Mouse (Mus musculus) embryonic facial prominence, embryonic 14.5 days (tissue): ENCODE measurements around the gene Igf1r. TPM values are rescaled to one million over a fixed set of nuclear protein-coding genes. Genes with fewer than 3 reads are reported as not detected.

Experiments
- ATAC-seq: fragments of 200-750 bp; cut with Nextera tagmentation; 2 replicates; pipeline ENCODE4 v1.8.0; 2017; ENCODE audit warnings: low read depth, moderate number of reproducible peaks, moderate TSS enrichment
- DNase-seq: peaks from one replicate; pipeline ENCODE4 v3.0.0-alpha.2; 2015; ENCODE audit warnings: low spot score
- H3K27ac ChIP-seq: fragments of 300-500 bp; sonication (generic); replicated peaks from 2 replicates; pipeline ENCODE4 v1.5.1; 2014; ENCODE audit warnings: low read depth, mild to moderate bottlenecking, low read length, moderate library complexity
- H3K27me3 ChIP-seq: fragments of 300-500 bp; sonication (generic); replicated peaks from 2 replicates; pipeline ENCODE4 v1.6.1; 2014; ENCODE audit warnings: low read length; ENCODE audit not compliant: control insufficient read depth, insufficient read depth
- H3K36me3 ChIP-seq: fragments of 300-500 bp; sonication (generic); 2 replicates; pipeline ENCODE4 v1.6.1; 2014; ENCODE audit warnings: low read length, mixed read lengths; ENCODE audit not compliant: control insufficient read depth, insufficient read depth
- H3K4me1 ChIP-seq: fragments of 300-500 bp; sonication (generic); 2 replicates; pipeline ENCODE4 v1.6.1; 2014; ENCODE audit warnings: antibody characterized with exemption, low read length; ENCODE audit not compliant: control insufficient read depth, insufficient read depth
- H3K4me2 ChIP-seq: fragments of 300-500 bp; sonication (generic); 2 replicates; pipeline ENCODE4 v1.6.1; 2014; ENCODE audit warnings: low read depth, mild to moderate bottlenecking, low read length, moderate library complexity, mixed read lengths
- H3K4me3 ChIP-seq: fragments of 300-500 bp; sonication (generic); 2 replicates; pipeline ENCODE4 v1.5.1; 2014; ENCODE audit warnings: low read depth, mild to moderate bottlenecking, low read length
- H3K9ac ChIP-seq: fragments of 300-500 bp; sonication (generic); 2 replicates; pipeline ENCODE4 v1.6.1; 2014; ENCODE audit warnings: low read depth, mild to moderate bottlenecking, low read length, moderate library complexity, mixed read lengths
- H3K9me3 ChIP-seq: fragments of 300-500 bp; sonication (generic); 2 replicates; pipeline ENCODE4 v1.6.1; 2016; ENCODE audit warnings: low read length; ENCODE audit not compliant: control insufficient read depth
- WGBS: fragments of 180-500 bp; shearing (Covaris S2); extraction: QIAGEN DNeasy Blood & Tissue Kit; methylation state at CpG from one replicate; pipeline ENCODE4 v1.1.7; 2014; 5-methylcytosine and 5-hydroxymethylcytosine counted together
- polyA plus RNA-seq: library from polyadenylated mRNA; unstranded; fragments of >200 nt; fragmentation: Nextera tagmentation; extraction: Ambion mirVana; gene quantifications from 2 replicates; pipeline ENCODE4 v1.2.1, GENCODE M21; 2014

Igf1r gene
- polyA plus RNA-seq, 1 experiment from 2014 or later = 16.8 TPM

GRCm38 (mm10) chr7:68063711-68064110 lies 111.1 kb downstream of the Igf1r start:
- Histone ChIP-seq H3K27ac (no peak overlapping the region), H3K4me2 (no peak overlapping the region), H3K9ac (no peak overlapping the region), H3K4me1 (peaks cover 35% of the 10 kb centered on the region), H3K27me3 (no peaks in the 10 kb centered on the region), H3K4me3 (no peak overlapping the region), H3K36me3 (no peaks in the 10 kb centered on the region), H3K9me3 (no peaks in the 10 kb centered on the region)
- WGBS = 88% methylated on average over 9 of the region's 9 CpGs
- ATAC-seq (no peak), DNase-seq (no peak)

- Histone ChIP-seq H3K4me1 (peaks cover 38% of the 10 kb centered on the region), H3K9me3 (no peaks in the 10 kb centered on the region), H3K4me2 (no peak overlapping the region), H3K27ac (no peak overlapping the region), H3K27me3 (no peaks in the 10 kb centered on the region), H3K4me3 (no peak overlapping the region), H3K36me3 (no peaks in the 10 kb centered on the region), H3K9ac (no peak overlapping the region)
- DNase-seq = no peak
- WGBS = 91% methylated on average over 8 of the region's 8 CpGs
- no peak for ATAC-seq
Observed at GRCm38 (mm10) chr7:68064120-68064519, 111.5 kb downstream of the Igf1r start.

- Histone ChIP-seq H3K27ac (no peak overlapping the region), H3K4me3 (no peak overlapping the region), H3K27me3 (no peaks in the 10 kb centered on the region), H3K4me1 (peaks cover 44% of the 10 kb centered on the region), H3K36me3 (no peaks in the 10 kb centered on the region), H3K9ac (no peak overlapping the region), H3K4me2 (no peak overlapping the region), H3K9me3 (no peaks in the 10 kb centered on the region)
- no peak for DNase-seq
- 66% methylated on average over 11 of the region's 11 CpGs for WGBS
- ATAC-seq = no peak; the same call in 1 of the 2 replicates
Observed at GRCm38 (mm10) chr7:68064647-68065362, 112.2 kb downstream of the Igf1r start.

- H3K4me1 ChIP-seq = peaks cover 55% of the 10 kb centered on the region
- no peak for ATAC-seq
- no peak for DNase-seq
- H3K4me2 ChIP-seq = no peak overlapping the region
- H3K4me3 ChIP-seq = no peak overlapping the region
- no peaks in the 10 kb centered on the region for H3K27me3 ChIP-seq
- no peaks in the 10 kb centered on the region for H3K9me3 ChIP-seq
- 90% methylated on average over 6 of the region's 6 CpGs for WGBS
- no peak overlapping the region for H3K9ac ChIP-seq
- no peak overlapping the region for H3K27ac ChIP-seq
- H3K36me3 ChIP-seq = no peaks in the 10 kb centered on the region
Observed at GRCm38 (mm10) chr7:68065904-68066303, 113.3 kb downstream of the Igf1r start.

- no peak for ATAC-seq
- Histone ChIP-seq H3K4me3 (no peak overlapping the region), H3K9ac (no peak overlapping the region), H3K27ac (no peak overlapping the region), H3K36me3 (no peaks in the 10 kb centered on the region), H3K9me3 (no peaks in the 10 kb centered on the region), H3K27me3 (no peaks in the 10 kb centered on the region), H3K4me2 (no peak overlapping the region), H3K4me1 (peaks cover 53% of the 10 kb centered on the region)
- WGBS = 84% methylated on average over 4 of the region's 4 CpGs
- no peak for DNase-seq
Observed at GRCm38 (mm10) chr7:68067321-68067720, 114.7 kb downstream of the Igf1r start.

GRCm38 (mm10) chr7:68069324-68069723 lies 116.7 kb downstream of the Igf1r start:
- H3K27ac ChIP-seq = 0 out of 2 replicates have a peak overlapping the region, but pooled peaks have one; percentile 24
- DNase-seq = no peak
- ATAC-seq = no peak
- H3K27me3 ChIP-seq = no peaks in the 10 kb centered on the region
- no peak overlapping the region for H3K9ac ChIP-seq
- WGBS = 57% methylated on average over 7 of the region's 7 CpGs
- no peaks in the 10 kb centered on the region for H3K9me3 ChIP-seq
- H3K4me1 ChIP-seq = peaks cover 53% of the 10 kb centered on the region
- no peak overlapping the region for H3K4me3 ChIP-seq
- H3K4me2 ChIP-seq = no peak overlapping the region
- H3K36me3 ChIP-seq = no peaks in the 10 kb centered on the region

GRCm38 (mm10) chr7:68070030-68070429 lies 117.4 kb downstream of the Igf1r start:
- no peak for ATAC-seq
- Histone ChIP-seq H3K9me3 (no peaks in the 10 kb centered on the region), H3K27me3 (no peaks in the 10 kb centered on the region), H3K9ac (no peak overlapping the region), H3K4me2 (no peak overlapping the region), H3K36me3 (no peaks in the 10 kb centered on the region), H3K4me3 (no peak overlapping the region), H3K27ac (no peak overlapping the region), H3K4me1 (peaks cover 50% of the 10 kb centered on the region)
- DNase-seq = no peak
- 21% methylated on average over 3 of the region's 3 CpGs for WGBS

- DNase-seq = peak; percentile 94
- 17% methylated on average over 7 of the region's 7 CpGs for WGBS
- H3K27ac ChIP-seq = no peak overlapping the region
- H3K4me1 ChIP-seq = peaks cover 50% of the 10 kb centered on the region
- ATAC-seq = peak; percentile 69; the same call in 1 of the 2 replicates
- no peak overlapping the region for H3K4me2 ChIP-seq
- no peaks in the 10 kb centered on the region for H3K36me3 ChIP-seq
- no peak overlapping the region for H3K9ac ChIP-seq
- H3K4me3 ChIP-seq = no peak overlapping the region
- H3K9me3 ChIP-seq = no peaks in the 10 kb centered on the region
- H3K27me3 ChIP-seq = no peaks in the 10 kb centered on the region
Observed at GRCm38 (mm10) chr7:68070626-68071025, 118.0 kb downstream of the Igf1r start.

GRCm38 (mm10) chr7:68071050-68071449 lies 118.4 kb downstream of the Igf1r start:
- WGBS = 86% methylated on average over 3 of the region's 3 CpGs
- Histone ChIP-seq H3K9ac (no peak overlapping the region), H3K36me3 (no peaks in the 10 kb centered on the region), H3K9me3 (no peaks in the 10 kb centered on the region), H3K4me2 (no peak overlapping the region), H3K4me3 (no peak overlapping the region), H3K4me1 (peaks cover 50% of the 10 kb centered on the region), H3K27me3 (no peaks in the 10 kb centered on the region), H3K27ac (no peak overlapping the region)
- no peak for DNase-seq
- no peak for ATAC-seq
